Mouse (Mus musculus) erythroblast, embryonic 14.5 days (primary cell): Measurements from ENCODE around the gene Klc3.

Source experiments
- GATA1 ChIP-seq: IDR thresholded peaks from 2 replicates; pipeline ENCODE4 v1.6.1; 2012; ENCODE audit warnings: low read length, inconsistent platforms, mixed read lengths
- TAL1 ChIP-seq: IDR thresholded peaks from 3 replicates; pipeline ENCODE4 v1.6.1; 2012; ENCODE audit warnings: low read length, inconsistent platforms, mixed read lengths

DNA sequence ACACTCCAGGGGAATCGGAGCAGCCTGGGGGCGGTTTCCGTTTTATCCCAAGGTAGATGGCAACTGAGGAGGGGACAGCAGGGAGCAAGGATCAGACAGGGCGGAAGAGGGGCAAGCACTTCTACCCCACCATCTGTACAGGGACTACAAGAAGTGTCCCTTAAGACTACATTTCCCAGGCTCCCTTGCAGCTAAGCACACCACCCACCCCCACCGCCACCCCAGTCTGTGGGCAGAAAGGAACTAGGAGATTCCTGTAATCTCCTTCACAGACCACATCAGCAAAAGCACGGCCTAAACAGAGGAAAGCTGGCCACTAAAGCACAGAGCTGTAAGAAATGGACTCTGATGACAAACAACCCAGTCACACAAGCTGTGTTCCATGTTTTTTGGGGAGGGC is 22.4 kb upstream of the Klc3 start:
- TF ChIP-seq GATA1 (no peak), TAL1 (no peak)
